21 mouse cellular contexts compared by ENCODE assay signal in the genomic region with DNA sequence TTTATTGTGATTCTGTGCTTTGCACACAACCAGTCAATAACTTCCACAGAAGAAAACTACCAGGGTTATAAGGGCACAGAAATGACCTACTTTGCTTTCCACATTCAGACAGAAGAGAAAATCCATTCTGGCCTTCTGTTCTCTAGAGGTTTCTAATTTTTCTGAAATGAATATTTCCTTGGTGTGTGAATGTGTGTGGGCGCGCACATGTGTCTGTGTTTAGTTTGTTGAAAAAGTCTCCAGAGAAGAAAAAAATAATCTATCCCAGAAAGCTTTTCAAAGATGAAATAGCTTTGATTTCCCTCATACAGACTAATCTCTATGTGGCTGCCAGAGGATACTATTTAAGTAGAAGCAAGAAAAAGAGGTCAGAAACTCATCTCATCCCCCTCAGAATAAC.
A peak's percentile ranks its signal among the peaks of the same experiment; 100 is the strongest.
DNase-seq lines count a peak whose midpoint lies in the region; ATAC-seq lines count a peak whose summit lies in the region.
"Had no signal": no experiment of that assay in that cellular context is flagged by ENCODE, and none has a peak within 500 bp of the region (broad histone marks: within the 10 kb centered on the region; RNA-seq: fewer than 3 reads in every experiment).

No protein-coding gene starts in this region.

- peak; percentile 98 for ATAC-seq in frontal cortex, adult (ENCODE audit: low TSS enrichment)
- no peak for ATAC-seq in granulocyte monocyte progenitor cell, adult 5-6 weeks (replicated peaks; ENCODE audit: poor library complexity, severe bottlenecking)
- ATAC-seq: forebrain, embryonic 13.5 days; hindbrain, embryonic 16.5 days; lung, postnatal 0 days had no signal

- intact Hi-C loops in left cerebral cortex, postnatal 10 days (cut with DNase I), result no loop called here

- DNase-seq in frontal cortex, postnatal 25 days (ENCODE audit: low spot score in 2 of 2), result no peak
- DNase-seq in left cerebral cortex, adult 11 months (ENCODE audit: low spot score), result peak; percentile 30
- no peak for DNase-seq in left cerebral cortex, postnatal 10 days (ENCODE audit: extremely low spot score in 1 of 2, low spot score in 2 of 2)
- peak; percentile 27 to 35 for DNase-seq in layer of hippocampus, adult 8-10 months (ENCODE audit: low spot score in 2 of 2)
- peak; percentile 25 to 42 for DNase-seq in right cerebral cortex, postnatal 10 days (ENCODE audit: low spot score in 2 of 2)
- DNase-seq in neural tube, embryonic 10.5 days (ENCODE audit: extremely low spot score, low spot score), result no peak
- DNase-seq: adrenal gland, adult 8-10 months; cerebellum, adult 8-10 months; cerebellum, postnatal 25 days; gastrocnemius, postnatal 10 days; heart, postnatal 14 days; kidney, adult 2 months; liver, embryonic 13.5 days; lung, adult 18-20 months; lung, postnatal 4 days; thymus, postnatal 14 days had no signal

Comparison
In these comparisons a context has a peak if more than half of its experiments do, and no peak if none do; other contexts are left out.
1. DNase-seq: peak in left cerebral cortex, adult 11 months (single experiment), layer of hippocampus, adult 8-10 months (2 of 2) and right cerebral cortex, postnatal 10 days (2 of 2); none in frontal cortex, postnatal 25 days (0 of 2), left cerebral cortex, postnatal 10 days (0 of 2) and neural tube, embryonic 10.5 days (single experiment).